Mouse (Mus musculus) myocyte (in vitro differentiated cells): Measurements from ENCODE around the gene Kif5c.

Source experiments
- CEBPB ChIP-seq: IDR thresholded peaks from 2 replicates; pipeline ENCODE4 v1.6.1; 2011; ENCODE audit warnings: mild to moderate bottlenecking, moderate library complexity; ENCODE audit not compliant: poor library complexity, insufficient read depth, severe bottlenecking
- E2F4 ChIP-seq: IDR thresholded peaks from one replicate; pipeline ENCODE4 v1.6.1; 2011; ENCODE audit warnings: mild to moderate bottlenecking, control low read depth, moderate library complexity; ENCODE audit not compliant: insufficient read depth
- MAX ChIP-seq: IDR thresholded peaks from one replicate; pipeline ENCODE4 v1.6.1; 2011; ENCODE audit warnings: low read depth, mild to moderate bottlenecking, control low read depth
- MYOD1 ChIP-seq, 3 experiments: IDR thresholded peaks; one replicate each; pipeline ENCODE4 v1.6.1; 2011; ENCODE audit warnings: control low read depth in 2 of 3, low read depth in 2 of 3, mild to moderate bottlenecking in 2 of 3, moderate library complexity in 1 of 3; ENCODE audit not compliant: insufficient read length in 2 of 3, control insufficient read depth in 1 of 3
- MYOG ChIP-seq, 3 experiments: IDR thresholded peaks; one replicate each; pipeline ENCODE4 v1.6.1; 2011; ENCODE audit warnings: control low read depth in 2 of 3, low read depth in 2 of 3, mild to moderate bottlenecking in 2 of 3; ENCODE audit not compliant: insufficient read length in 2 of 3, control insufficient read depth in 1 of 3, insufficient read depth in 1 of 3
- POLR2A ChIP-seq: IDR thresholded peaks from one replicate; pipeline ENCODE4 v1.6.1; 2011; ENCODE audit warnings: low read depth, mild to moderate bottlenecking, control low read depth, moderate library complexity; ENCODE audit not compliant: insufficient read length
- POLR2AphosphoS2 ChIP-seq: IDR thresholded peaks from one replicate; pipeline ENCODE4 v1.6.1; 2011; ENCODE audit warnings: low read depth, control low read depth; ENCODE audit not compliant: insufficient read length
- REST ChIP-seq: IDR thresholded peaks from one replicate; pipeline ENCODE4 v1.6.1; 2011; ENCODE audit warnings: mild to moderate bottlenecking, control low read depth, moderate library complexity; ENCODE audit not compliant: insufficient read depth, insufficient read length
- SRF ChIP-seq: IDR thresholded peaks from one replicate; pipeline ENCODE4 v1.6.1; 2011; ENCODE audit warnings: low read depth; ENCODE audit not compliant: control insufficient read depth, insufficient read length
- TCF12 ChIP-seq: IDR thresholded peaks from one replicate; pipeline ENCODE4 v1.6.1; 2011; ENCODE audit warnings: mild to moderate bottlenecking, control low read depth; ENCODE audit not compliant: poor library complexity, insufficient read depth, severe bottlenecking
- TCF3 ChIP-seq: IDR thresholded peaks from one replicate; pipeline ENCODE4 v1.6.1; 2011; ENCODE audit warnings: low read depth, control low read depth; ENCODE audit not compliant: insufficient read length
- USF1 ChIP-seq: IDR thresholded peaks from one replicate; pipeline ENCODE4 v1.6.1; 2011; ENCODE audit warnings: low read depth, mild to moderate bottlenecking, control low read depth, moderate library complexity

GRCm38 (mm10) chr2:49816549-49816948 is 197.5 kb downstream of the Kif5c start:
- TF ChIP-seq MYOD1 (IDR thresholded peaks at IDR 0.05; ENCODE audit: control insufficient read depth in 1 of 3, insufficient read length in 2 of 3, low read depth in 2 of 3) (no peak), TCF12 (no peak), REST (no peak), POLR2A (no peak), MYOG (IDR thresholded peaks at IDR 0.05; ENCODE audit: control insufficient read depth in 1 of 3, insufficient read depth in 1 of 3, insufficient read length in 2 of 3, low read depth in 2 of 3) (no peak), E2F4 (no peak), USF1 (no peak), MAX (no peak), SRF (no peak), CEBPB (no peak), POLR2AphosphoS2 (no peak), TCF3 (no peak)
